Mouse (Mus musculus): ENCODE measurements around the gene Ltbp4. TPM values are rescaled to one million over a fixed set of nuclear protein-coding genes. Genes with fewer than 3 reads are reported as not detected.
A peak's percentile ranks its signal among the peaks of the same experiment; 100 is the strongest.

Ltbp4 gene
- polyA plus RNA-seq, 1 experiment from 2014 or later, result 53.3 TPM

DNA sequence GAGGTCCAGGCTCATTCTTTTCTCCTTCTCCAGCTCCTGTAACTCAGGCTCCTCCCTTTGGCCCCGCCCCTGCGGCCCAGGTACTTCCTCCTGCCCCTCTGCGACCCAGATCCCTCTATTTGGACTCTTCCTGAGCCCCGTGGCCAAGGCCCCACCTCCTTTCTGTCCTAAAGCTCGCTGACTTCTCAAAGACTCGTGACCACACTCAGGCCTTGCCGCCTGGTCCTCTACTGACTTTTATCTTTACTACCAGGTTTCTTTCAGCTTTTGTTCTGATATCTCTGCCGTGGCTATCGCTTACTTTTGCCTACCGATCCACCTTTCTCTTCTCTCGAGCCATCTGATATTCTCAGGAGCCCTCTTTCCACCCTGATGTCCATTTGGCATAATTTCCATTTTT lies 30.5 kb upstream of the Ltbp4 start:
- ATAC-seq (ENCODE audit: extremely low read depth, insufficient number of reproducible peaks, low FRiP score, low TSS enrichment), result no peak
- H3K4me2 ChIP-seq, result peak overlapping the region; percentile 14
- H3K4me3 ChIP-seq, result peak overlapping the region; percentile 3; the same call in 1 of the 2 replicates

GRCm38 (mm10) chr7:27366082-27366844 lies 28.8 kb upstream of the Ltbp4 start:
- H3K36me3 ChIP-seq, result no peaks in the 10 kb centered on the region
- WGBS, result 38% methylated on average over 21 of the region's 21 CpGs
- peaks cover 22% of the 10 kb centered on the region for H3K4me1 ChIP-seq
- H3K4me2 ChIP-seq, result no peak overlapping the region
- H3K9ac ChIP-seq, result no peak overlapping the region
- H3K27ac ChIP-seq (replicated peaks), result no peak overlapping the region
- peaks cover 5% of the 10 kb centered on the region; the same call in 1 of the 2 replicates for H3K9me3 ChIP-seq
- no peak for ATAC-seq (ENCODE audit: extremely low read depth, insufficient number of reproducible peaks, low FRiP score, low TSS enrichment)
- H3K27me3 ChIP-seq (replicated peaks), result peaks cover 94% of the 10 kb centered on the region
- H3K4me3 ChIP-seq, result no peak overlapping the region

More for the DNA sequence above, 30.5 kb upstream of the Ltbp4 start:
- H3K27me3 ChIP-seq (replicated peaks), result peaks cover 100% of the 10 kb centered on the region
- H3K9me3 ChIP-seq, result peaks cover 5% of the 10 kb centered on the region; the same call in 1 of the 2 replicates
- H3K9ac ChIP-seq, result no peak overlapping the region
- H3K27ac ChIP-seq (replicated peaks), result no peak overlapping the region
- H3K36me3 ChIP-seq, result no peaks in the 10 kb centered on the region
- H3K4me1 ChIP-seq, result peaks cover 26% of the 10 kb centered on the region
- WGBS, result 12% methylated on average over 11 of the region's 11 CpGs

- H3K36me3 ChIP-seq, result no peaks in the 10 kb centered on the region
- peaks cover 28% of the 10 kb centered on the region for H3K4me1 ChIP-seq
- WGBS, result 5% methylated on average over 29 of the region's 29 CpGs
- no peak for ATAC-seq (ENCODE audit: extremely low read depth, insufficient number of reproducible peaks, low FRiP score, low TSS enrichment)
- H3K4me2 ChIP-seq, result peak overlapping the region; percentile 37
- H3K27ac ChIP-seq (replicated peaks), result no peak overlapping the region
- no peaks in the 10 kb centered on the region for H3K9me3 ChIP-seq
- peak overlapping the region; percentile 32 for H3K4me3 ChIP-seq
- peaks cover 75% of the 10 kb centered on the region for H3K27me3 ChIP-seq (replicated peaks)
- H3K9ac ChIP-seq, result no peak overlapping the region; the same call in 1 of the 2 replicates
Measured at GRCm38 (mm10) chr7:27364379-27364778, 26.9 kb upstream of the Ltbp4 start.

GRCm38 (mm10) chr7:27361283-27361946 lies 23.9 kb upstream of the Ltbp4 start:
- H3K9ac ChIP-seq, result peak overlapping the region; percentile 79
- H3K9me3 ChIP-seq, result no peaks in the 10 kb centered on the region
- H3K4me3 ChIP-seq, result peak overlapping the region; percentile 54
- no peaks in the 10 kb centered on the region for H3K36me3 ChIP-seq
- WGBS, result under 1% methylated on average over 52 of the region's 52 CpGs
- H3K4me1 ChIP-seq, result peaks cover 33% of the 10 kb centered on the region
- peak overlapping the region; percentile 80 for H3K4me2 ChIP-seq
- H3K27ac ChIP-seq (replicated peaks), result 0 out of 2 replicates have a peak overlapping the region, but pooled peaks have one; percentile 12
- peaks cover 45% of the 10 kb centered on the region for H3K27me3 ChIP-seq (replicated peaks)
- peak; percentile 95 for ATAC-seq (ENCODE audit: extremely low read depth, insufficient number of reproducible peaks, low FRiP score, low TSS enrichment)

GRCm38 (mm10) chr7:27360749-27361148 lies 23.3 kb upstream of the Ltbp4 start:
- no peaks in the 10 kb centered on the region for H3K9me3 ChIP-seq
- peaks cover 38% of the 10 kb centered on the region for H3K27me3 ChIP-seq (replicated peaks)
- H3K27ac ChIP-seq (replicated peaks), result 0 out of 2 replicates have a peak overlapping the region, but pooled peaks have one; percentile 12
- peak overlapping the region; percentile 54 for H3K4me3 ChIP-seq
- H3K4me2 ChIP-seq, result peak overlapping the region; percentile 80
- 48% methylated on average over 6 of the region's 6 CpGs for WGBS
- H3K9ac ChIP-seq, result no peak overlapping the region
- H3K36me3 ChIP-seq, result no peaks in the 10 kb centered on the region
- H3K4me1 ChIP-seq, result peaks cover 32% of the 10 kb centered on the region
- no peak for ATAC-seq (ENCODE audit: extremely low read depth, insufficient number of reproducible peaks, low FRiP score, low TSS enrichment)

DNA sequence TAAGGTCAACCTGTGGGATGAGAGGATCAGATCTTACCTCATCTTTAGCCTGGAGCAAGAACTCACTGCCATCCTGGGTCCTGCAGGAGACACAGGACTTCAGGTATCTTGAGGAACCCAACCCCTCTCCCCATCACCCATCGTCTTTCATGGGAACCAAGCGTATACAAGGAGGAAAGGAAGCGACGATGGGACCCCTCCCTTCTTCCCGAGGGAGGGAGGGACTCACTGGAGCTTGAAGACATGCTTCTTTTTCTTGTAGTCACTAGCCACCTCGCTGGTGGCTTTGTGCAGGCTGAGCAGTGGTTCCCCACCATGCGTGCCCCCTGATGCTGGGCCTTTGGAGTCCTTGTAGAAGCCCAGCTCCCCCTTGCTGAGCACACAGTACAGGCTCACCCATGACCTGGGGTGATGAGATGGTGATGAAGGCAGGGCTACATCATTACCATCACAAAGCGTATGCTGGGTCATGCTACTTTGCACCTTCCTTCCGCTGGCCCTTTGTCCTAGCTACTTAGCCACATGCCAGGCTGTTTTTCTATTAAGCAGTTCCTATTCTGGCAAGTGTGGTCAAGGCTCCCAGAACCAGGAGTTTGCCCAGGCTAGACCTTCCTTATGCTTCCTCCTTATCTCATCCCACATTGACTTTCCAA lies 22.3 kb upstream of the Ltbp4 start:
- Histone ChIP-seq H3K27me3 (replicated peaks) (peaks cover 29% of the 10 kb centered on the region), H3K27ac (replicated peaks) (no peak overlapping the region), H3K4me3 (no peak overlapping the region), H3K4me2 (no peak overlapping the region), H3K9ac (no peak overlapping the region), H3K36me3 (no peaks in the 10 kb centered on the region), H3K4me1 (peaks cover 39% of the 10 kb centered on the region), H3K9me3 (no peaks in the 10 kb centered on the region)
- WGBS, result 88% methylated on average over 9 of the region's 9 CpGs
- no peak for ATAC-seq (ENCODE audit: extremely low read depth, insufficient number of reproducible peaks, low FRiP score, low TSS enrichment)

DNA sequence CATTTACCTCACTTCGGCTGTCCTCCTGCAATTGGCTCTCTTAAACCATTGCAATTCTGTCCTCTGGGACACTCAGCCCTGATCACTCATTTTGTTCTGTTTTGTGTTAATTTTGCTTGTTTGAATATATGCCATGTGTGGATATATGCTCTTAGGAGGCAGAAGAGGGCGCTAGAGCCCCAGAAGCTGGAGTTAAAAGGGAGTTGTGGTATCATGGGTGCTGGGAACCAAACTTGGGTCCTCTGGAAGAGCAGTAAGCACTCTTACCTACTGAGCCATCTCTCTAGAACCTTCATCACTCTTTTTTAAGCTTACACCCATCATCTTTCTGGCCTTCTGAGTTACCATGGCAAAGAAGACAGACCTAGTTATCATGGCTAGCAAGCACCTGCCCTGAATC lies 21.7 kb upstream of the Ltbp4 start:
- peaks cover 42% of the 10 kb centered on the region for H3K4me1 ChIP-seq
- H3K27me3 ChIP-seq (replicated peaks), result peaks cover 23% of the 10 kb centered on the region
- H3K36me3 ChIP-seq, result no peaks in the 10 kb centered on the region
- no peak overlapping the region for H3K9ac ChIP-seq
- no peaks in the 10 kb centered on the region for H3K9me3 ChIP-seq
- H3K4me2 ChIP-seq, result no peak overlapping the region
- no peak overlapping the region for H3K4me3 ChIP-seq
- no peak for ATAC-seq (ENCODE audit: extremely low read depth, insufficient number of reproducible peaks, low FRiP score, low TSS enrichment)
- WGBS, result 69% methylated on average over 2 of the region's 2 CpGs
- no peak overlapping the region for H3K27ac ChIP-seq (replicated peaks)

DNA sequence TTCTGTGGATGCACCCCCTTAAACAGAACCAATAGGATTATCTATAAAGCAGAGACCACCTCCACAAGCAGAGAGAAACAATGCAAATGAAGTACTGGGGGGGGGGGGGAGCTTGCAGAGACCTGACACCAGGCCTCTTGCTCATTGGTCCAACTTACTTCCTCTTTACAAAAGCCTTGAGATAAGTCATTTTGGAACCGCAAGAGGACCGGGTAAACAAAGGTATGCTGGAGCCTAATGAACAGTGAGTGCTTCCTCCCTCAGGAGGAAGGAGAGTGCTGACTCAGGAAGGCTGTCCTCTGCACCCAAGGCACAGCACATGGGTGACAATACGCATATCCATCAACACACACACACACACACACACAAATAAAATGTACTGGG lies 20.1 kb upstream of the Ltbp4 start:
- peak overlapping the region; percentile 78 for H3K4me3 ChIP-seq
- H3K9me3 ChIP-seq, result no peaks in the 10 kb centered on the region
- H3K36me3 ChIP-seq, result peaks cover 9% of the 10 kb centered on the region
- H3K27ac ChIP-seq (replicated peaks), result peak overlapping the region; percentile 86
- no peak for ATAC-seq (ENCODE audit: extremely low read depth, insufficient number of reproducible peaks, low FRiP score, low TSS enrichment)
- peaks cover 7% of the 10 kb centered on the region for H3K27me3 ChIP-seq (replicated peaks)
- H3K9ac ChIP-seq, result peak overlapping the region; percentile 80; the same call in 1 of the 2 replicates
- 18% methylated on average over 3 of the region's 3 CpGs for WGBS
- H3K4me2 ChIP-seq, result peak overlapping the region; percentile 90
- peaks cover 38% of the 10 kb centered on the region for H3K4me1 ChIP-seq

GRCm38 (mm10) chr7:27356861-27357594 lies 19.5 kb upstream of the Ltbp4 start, which contains the start of gene Gm20479:
Gm20479 (minus strand) TSS chr7:27357419.
- under 1% methylated on average over 27 of the region's 27 CpGs for WGBS
- H3K4me2 ChIP-seq, result peak within 1 kb of the TSS; percentile 90
- H3K4me1 ChIP-seq, result peaks cover 38% of the 10 kb centered on the region
- H3K27me3 ChIP-seq (replicated peaks), result peaks cover 3% of the 10 kb centered on the region
- H3K4me3 ChIP-seq, result peak within 1 kb of the TSS; percentile 78
- peaks cover 15% of the 10 kb centered on the region for H3K36me3 ChIP-seq
- ATAC-seq (ENCODE audit: extremely low read depth, insufficient number of reproducible peaks, low FRiP score, low TSS enrichment), result no peak
- H3K27ac ChIP-seq (replicated peaks), result peak within 1 kb of the TSS; percentile 86
- H3K9me3 ChIP-seq, result no peaks in the 10 kb centered on the region
- peak within 1 kb of the TSS; percentile 80 for H3K9ac ChIP-seq

DNA sequence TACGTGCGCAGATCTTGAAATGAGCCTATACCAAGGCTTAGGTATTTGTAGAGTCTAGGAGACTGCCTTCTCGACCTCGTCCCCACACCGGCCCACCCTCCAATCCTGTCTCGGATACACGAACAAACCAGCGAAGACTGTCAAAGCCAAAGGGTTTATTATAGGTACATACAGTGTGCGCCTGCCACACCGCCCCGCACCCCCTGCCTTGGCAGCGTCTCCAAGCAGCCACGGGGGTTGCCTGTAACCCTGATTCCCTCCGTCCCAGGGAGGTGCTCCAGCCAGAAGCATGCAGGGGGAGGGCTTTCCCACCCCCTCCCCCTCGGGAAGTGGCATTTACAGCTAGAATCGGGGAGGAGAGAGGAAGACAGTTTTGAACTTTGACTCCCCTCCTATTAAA lies 18.8 kb upstream of the Ltbp4 start:
- ATAC-seq (ENCODE audit: extremely low read depth, insufficient number of reproducible peaks, low FRiP score, low TSS enrichment), result 0 out of 2 replicates have a peak, but pooled peaks have one; percentile 17
- Histone ChIP-seq H3K9ac (peak overlapping the region; percentile 80), H3K4me1 (peaks cover 37% of the 10 kb centered on the region), H3K27me3 (replicated peaks) (no peaks in the 10 kb centered on the region), H3K4me2 (peak overlapping the region; percentile 90), H3K27ac (replicated peaks) (peak overlapping the region; percentile 86), H3K36me3 (peaks cover 23% of the 10 kb centered on the region), H3K4me3 (peak overlapping the region; percentile 78), H3K9me3 (no peaks in the 10 kb centered on the region)
- under 1% methylated on average over 16 of the region's 16 CpGs for WGBS

All from heart, embryonic 13.5 days (tissue).